Mouse (Mus musculus): Measurements from ENCODE around the gene 1110008L16Rik. TPM values are rescaled to one million over a fixed set of nuclear protein-coding genes. Genes with fewer than 3 reads are reported as not detected.
A peak's percentile ranks its signal among the peaks of the same experiment; 100 is the strongest.
"Not testable (repeated sequence)": the region's sequence is repeated elsewhere in the genome, so short reads cannot be mapped to it uniquely, and the experiment has no call there.

Gene 1110008L16Rik
- total RNA-seq (2021), result 1 to 10 TPM; 7.2 to 9.8 TPM
- long read RNA-seq, experiment 1, transcript 1110008L16Rik-201 (7 exons, 3,122 nt), result major isoform, 8 of 12 reads
- long read RNA-seq, experiment 1, partial matches to known transcripts, result 2 of 12 reads
- long read RNA-seq, experiment 1, other reads (novel, unspliced or antisense), result 2 of 12 reads
- long read RNA-seq, experiment 2, transcript 1110008L16Rik-201 (7 exons, 3,122 nt), result major isoform, 15 of 17 reads
- long read RNA-seq, experiment 2, partial matches to known transcripts, result 1 of 17 reads
- long read RNA-seq, experiment 2, other reads (novel, unspliced or antisense), result 1 of 17 reads

DNA sequence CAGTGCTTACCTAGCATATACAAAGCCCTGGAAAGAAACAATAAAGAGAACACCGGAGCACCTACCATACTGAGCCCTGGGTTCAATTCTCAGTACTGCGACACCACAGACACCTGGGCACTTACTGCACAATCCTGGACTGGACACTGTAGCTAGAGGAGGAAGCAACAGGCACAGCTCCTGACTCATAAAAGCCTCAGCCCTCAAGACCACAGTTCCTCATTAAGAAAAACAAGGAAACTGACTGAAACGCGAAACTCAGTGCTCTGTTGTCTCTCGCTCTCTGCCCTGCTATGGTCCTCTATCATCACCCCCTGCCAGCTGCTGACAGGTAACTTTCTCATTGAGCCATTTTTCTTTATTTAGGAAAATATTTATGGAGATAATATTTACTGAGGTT is at the start of gene 1110008L16Rik:
TSS of gene 1110008L16Rik (plus strand) at position 242 of the 400 bp plus-strand sequence.
- DNase-seq (ENCODE audit: low spot score in 2 of 2), result no peak

DNA sequence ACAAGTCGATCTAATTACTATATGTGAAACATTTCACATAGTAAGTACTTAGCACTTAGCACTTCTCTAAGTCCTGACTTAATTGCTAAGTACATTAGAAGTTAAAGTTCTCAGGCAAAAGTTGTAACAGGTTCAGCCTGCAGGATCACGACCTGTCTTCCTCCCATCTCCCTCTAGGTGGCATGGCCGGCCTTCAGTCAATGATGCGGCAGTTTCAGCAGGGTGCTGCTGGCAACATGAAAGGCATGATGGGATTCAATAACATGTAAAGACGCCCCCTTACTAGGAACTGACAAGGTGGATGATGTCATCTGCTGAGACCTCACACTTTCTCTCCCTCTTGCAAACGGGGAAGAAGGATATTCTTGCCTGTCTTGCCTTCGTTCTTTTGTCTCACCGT is 37.4 kb upstream of the 1110008L16Rik start:
- not testable (repeated sequence) for DNase-seq (ENCODE audit: low spot score in 2 of 2)

DNA sequence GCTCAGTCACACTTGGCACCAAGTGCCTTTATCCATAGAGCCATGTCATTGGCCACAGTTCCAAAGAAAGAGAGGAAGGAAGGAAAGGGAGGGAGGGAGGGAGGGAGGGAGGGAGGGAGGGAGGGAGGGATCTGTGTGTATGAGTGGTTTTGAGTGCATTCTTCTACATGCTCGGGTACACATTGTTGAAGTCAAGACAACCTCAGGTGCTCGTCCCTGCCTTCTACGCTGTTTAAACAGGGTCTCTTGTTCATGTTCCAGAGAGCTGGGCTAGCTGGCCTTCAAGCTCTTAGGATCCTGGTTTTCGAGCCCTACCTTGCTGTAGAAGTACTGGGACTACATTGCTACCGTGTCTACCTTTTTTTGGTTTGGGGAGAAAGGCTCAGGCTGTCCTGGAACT is 36.0 kb upstream of the 1110008L16Rik start:
- DNase-seq (ENCODE audit: low spot score in 2 of 2), result not testable (repeated sequence)

DNA sequence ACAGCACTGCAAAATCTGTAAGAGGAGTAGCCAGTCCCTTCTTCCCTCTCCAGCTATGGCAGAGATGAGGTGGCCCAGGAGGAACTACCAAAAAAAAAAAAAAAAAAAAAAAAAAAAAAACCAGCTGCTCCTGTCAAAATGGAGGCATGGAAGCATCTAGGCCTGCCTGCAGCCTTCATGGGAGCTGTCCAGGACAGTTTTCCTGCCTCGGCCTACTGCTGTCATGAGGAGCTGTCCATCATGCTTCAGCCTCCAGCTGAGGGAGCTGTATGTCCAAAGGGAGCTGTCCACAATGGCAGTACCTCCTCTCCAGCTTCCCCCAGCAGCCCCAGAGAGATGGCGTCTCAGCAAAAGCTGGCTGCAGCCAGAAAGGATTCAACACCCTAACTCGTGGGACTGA is 27.1 kb upstream of the 1110008L16Rik start:
- DNase-seq (ENCODE audit: low spot score in 2 of 2), result no peak

DNA sequence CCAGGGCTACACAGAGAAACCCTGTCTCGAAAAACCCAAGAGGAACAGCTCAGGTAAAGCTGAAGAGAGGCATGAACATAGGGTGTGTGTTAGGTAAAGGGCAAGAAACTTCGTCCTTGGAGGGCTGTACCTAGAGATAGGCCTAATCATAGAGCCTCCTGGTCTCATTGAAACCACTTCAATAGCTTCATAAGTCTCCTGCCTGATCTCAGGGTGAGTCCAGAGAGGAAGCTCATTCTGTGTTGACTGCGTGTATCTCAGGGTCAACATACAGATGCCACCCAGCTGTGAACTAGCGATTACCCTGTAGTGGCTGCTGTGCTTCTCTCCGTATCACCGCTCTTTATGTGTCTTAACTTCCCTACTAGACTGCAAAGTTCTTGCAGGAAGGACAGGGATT is 21.8 kb upstream of the 1110008L16Rik start:
- DNase-seq (ENCODE audit: low spot score in 2 of 2), result not testable (repeated sequence)

DNA sequence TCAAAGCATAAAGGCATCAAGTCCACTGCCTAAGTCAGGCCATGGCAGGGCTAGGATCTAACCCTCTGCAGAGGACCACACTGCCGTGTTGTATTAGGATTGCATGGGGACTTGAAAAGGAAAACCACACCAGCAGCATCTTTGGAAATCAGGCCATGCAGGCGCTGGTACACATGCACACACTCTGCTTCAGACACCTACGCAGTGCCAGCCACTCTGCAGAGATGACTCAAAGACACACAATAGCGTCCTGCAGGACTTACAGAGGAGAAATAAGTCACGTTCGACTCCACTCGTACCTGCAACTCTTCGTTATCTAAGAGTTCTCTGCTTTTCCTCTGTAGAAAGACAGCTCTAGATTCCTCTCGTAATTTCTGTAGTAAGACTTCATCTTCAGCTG is 1.3 kb upstream of the 1110008L16Rik start:
- no peak for DNase-seq (ENCODE audit: low spot score in 2 of 2)

DNA sequence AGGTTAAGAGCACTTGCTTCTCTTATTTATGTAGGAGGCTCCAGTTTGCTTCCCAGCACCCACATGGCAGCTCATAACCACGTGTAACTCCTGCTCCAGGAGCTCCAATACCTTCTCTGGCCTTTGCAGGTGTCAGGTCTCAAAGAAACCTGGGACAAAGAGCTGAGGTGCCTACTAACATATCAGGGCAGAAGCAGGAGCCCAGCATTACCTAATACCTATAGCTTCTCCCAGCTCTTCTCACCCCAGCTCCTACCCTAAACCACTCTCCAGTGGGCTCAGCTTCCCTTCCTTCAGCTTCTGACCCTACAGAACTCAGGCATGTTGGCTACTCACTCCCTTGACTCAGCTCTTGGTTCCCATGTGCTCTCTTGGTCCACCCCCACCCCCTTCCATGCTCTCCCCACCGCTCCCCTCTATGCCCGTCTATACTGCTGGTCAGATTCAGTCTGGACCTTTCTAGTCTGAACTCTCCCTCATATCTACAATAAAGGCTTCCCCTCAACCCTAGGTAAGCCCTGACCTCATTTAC is 1.5 kb downstream of the 1110008L16Rik start:
- DNase-seq (ENCODE audit: low spot score in 2 of 2), result no peak

DNA sequence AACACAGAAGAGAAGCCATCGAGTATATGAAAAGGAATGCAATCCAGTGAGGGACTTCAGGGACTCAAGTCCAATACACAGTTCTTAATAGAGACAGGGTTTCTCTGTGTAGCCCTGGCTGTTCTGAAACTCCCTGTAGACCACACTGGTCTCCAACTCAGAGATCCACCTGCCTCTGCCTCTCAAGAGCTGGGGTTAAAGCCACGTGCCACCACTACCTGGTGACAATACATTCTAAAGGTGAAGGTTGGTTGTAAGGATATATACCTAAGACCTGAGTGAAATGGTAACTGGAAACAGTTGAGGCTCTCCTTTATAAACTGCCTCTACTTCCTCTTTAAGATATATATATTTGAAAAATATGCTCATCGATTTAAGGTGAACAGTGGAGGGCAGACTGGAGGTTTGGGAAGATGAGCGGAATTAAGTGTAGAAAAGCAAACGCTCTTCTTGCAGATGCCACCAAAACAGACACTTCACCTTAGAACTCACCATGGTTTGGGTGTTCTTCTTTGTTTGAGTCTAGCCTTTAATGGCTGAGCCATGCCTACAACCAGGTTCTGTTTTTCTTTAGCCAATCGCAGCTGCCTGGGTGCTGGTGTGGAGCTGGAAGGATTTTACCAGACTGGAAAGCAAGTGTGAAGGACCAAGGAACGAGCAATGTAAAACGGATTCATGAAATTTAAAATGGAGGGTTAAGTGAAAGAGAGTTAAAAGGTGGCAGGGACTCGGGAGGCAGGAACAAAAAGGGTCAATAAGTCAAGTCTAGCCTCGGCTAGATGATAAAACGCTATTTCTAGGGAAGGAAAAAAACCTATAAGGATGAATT is 2.3 kb downstream of the 1110008L16Rik start:
- DNase-seq (ENCODE audit: low spot score in 2 of 2), result no peak

DNA sequence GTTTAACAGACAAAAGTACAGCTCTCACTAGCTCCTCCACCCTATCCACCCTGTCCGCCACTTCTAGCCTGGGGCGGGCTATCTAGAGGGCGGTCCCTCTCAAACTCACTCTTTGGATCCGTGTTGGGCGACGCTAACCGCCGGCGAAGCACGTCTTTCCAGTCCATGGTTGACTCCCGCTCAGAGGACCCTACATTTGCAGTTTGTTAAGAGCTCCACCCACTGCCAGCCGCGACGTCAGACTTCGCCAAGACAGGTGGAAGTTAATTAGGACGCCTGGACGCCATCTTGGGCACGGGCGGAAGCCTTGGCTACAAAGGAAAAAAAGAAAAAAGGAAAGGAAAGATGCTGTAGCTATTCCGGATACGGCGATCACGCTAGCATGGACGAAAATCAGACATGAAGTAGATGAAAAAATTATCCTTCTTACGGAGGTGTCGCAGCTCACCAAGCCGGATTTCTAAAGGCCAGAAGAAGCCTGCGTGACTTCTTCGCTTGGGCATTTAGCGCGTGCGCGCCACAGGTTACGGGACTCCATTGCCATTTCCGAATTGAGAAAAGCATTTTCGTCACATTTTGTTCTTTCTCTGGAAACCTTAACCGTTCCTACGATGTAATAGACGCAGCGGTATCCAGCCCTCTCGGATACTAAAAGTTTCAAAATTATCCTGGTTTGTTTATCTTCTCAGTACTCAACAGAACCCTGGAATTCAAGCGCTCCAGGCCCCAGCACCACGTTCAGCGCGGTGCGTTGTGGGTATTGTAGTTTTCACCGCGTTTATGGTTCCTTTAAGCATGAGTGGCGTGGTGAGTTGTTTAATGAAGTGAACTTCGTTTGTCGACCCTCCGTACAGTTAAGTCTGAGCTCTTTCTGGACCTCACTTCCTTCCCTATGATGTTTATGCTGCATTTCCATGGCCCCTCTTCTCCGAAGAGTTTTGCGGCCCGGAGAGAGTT is 3.4 kb downstream of the 1110008L16Rik start, which contains the start of gene Ppp2r3c:
TSS of gene Ppp2r3c (minus strand) at position 514 of the 957 bp plus-strand sequence.
- peak; percentile 62 to 89 for DNase-seq (ENCODE audit: low spot score in 2 of 2)

DNA sequence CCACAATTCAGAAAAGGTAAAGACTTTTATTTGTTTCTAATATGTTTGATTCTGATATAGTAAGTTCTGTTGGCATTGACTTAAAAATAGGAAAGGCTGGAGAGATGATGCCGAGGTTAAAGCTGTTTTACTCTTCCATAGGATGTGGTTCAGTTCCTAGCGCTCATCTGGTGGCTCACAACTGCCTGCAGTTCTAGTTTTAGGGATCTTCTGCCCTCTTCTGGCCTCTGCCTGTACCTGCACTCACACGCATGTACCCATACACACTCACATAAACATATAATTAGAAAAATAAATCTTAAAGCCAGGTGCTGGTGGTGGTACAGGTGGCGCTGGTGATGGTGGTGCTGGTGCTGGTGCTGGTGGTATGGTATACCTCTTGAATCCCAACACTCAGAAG is 7.0 kb downstream of the 1110008L16Rik start:
- no peak for DNase-seq (ENCODE audit: low spot score in 2 of 2)

DNA sequence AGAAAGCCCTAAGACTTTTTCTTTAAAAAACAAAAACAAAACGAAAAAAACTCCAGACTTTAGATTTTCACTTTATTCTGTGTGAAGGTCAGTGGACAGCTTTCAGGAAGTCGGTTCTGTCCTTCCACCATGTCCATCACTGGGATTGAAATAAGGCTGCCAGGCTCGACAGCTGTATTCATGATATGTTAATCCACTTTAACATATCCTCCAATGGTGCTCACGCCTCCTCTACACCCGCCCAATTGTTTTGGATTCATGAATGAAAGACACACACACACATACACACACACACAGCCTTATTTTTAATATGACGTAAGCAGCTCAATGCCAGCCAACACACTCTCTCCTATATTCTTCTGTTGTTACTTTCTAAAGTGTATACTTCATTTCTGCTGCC is 8.2 kb downstream of the 1110008L16Rik start:
- DNase-seq (ENCODE audit: low spot score in 2 of 2), result no peak

DNA sequence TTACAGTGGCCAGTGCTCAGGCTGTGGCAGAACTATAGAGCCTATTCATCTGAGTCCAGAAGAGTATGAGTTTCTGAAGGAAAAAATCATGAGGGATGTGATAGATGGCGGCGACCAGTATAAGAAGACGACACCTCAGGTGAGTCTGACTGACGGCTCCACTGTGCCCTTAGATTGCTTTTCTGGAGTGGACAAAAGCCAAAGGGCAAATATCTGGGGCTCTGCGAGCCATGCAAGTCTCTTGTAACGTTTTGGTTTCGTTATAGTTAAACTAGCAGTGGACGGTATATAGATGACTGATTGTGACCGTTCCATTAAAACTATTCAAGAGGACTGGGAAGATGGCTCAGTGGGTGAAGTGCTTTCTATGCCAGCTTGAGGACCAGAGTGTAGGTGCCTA is 9.4 kb downstream of the 1110008L16Rik start:
- DNase-seq (ENCODE audit: low spot score in 2 of 2), result no peak

DNA sequence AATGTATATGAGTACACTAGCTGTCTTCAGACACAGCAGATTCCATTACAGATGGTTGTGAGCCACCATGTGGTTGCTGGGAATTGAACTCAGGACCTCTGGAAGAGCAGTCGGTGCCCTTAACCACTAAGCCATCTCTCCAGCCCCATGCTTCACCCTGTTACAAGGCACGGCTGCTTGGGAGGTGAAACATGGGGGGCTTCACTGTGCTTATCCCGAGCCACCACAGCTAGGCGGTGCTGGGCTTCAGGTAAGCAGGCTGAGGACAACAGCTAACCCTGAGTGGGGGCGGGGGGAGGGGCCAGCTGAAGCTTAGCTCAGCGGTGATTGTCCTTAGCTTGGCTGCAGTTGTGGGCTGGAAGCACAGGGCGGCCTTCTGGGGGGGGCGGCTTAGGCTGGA is 10.1 kb downstream of the 1110008L16Rik start:
- DNase-seq (ENCODE audit: low spot score in 2 of 2), result no peak

DNA sequence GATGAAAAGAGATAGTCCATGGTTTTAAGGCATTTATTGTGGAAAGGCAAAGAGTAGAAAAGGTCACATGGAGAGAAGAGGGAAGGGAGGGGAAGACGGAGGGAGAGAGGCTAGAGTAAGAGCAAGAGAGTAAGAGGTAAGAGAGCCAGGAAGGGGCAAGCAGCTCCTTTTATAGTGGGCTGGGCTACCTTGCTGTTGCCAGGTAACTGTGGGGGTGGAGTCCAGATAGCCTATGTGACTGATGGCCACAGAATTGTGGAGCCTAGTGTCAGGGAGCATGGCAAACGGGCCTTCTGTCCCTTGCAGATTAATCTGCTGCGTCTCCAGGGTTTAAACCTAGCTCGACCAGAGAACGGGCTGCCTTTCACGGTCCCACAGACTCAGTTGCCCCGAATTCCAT is 12.5 kb downstream of the 1110008L16Rik start:
- no peak for DNase-seq (ENCODE audit: low spot score in 2 of 2)

DNA sequence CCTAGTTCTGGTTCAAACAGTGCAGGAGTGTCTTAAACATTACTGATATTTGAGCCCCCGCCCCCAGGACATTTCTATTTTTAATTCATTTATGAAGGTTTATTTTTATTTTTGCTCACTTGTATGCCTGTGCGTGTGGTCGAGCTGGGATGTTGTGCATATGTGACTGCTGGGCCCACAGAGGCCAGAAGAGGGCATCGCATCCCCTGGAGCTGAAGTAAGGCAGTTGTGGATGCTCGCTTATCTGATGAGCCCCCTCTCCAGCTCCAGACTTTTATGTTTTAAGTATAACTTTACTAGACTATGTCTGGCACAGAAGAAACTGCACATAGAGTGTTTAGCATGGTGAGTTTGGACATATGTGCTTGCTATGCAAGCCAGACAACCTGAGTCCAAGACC is 14.5 kb downstream of the 1110008L16Rik start:
- DNase-seq (ENCODE audit: low spot score in 2 of 2), result no peak

DNA sequence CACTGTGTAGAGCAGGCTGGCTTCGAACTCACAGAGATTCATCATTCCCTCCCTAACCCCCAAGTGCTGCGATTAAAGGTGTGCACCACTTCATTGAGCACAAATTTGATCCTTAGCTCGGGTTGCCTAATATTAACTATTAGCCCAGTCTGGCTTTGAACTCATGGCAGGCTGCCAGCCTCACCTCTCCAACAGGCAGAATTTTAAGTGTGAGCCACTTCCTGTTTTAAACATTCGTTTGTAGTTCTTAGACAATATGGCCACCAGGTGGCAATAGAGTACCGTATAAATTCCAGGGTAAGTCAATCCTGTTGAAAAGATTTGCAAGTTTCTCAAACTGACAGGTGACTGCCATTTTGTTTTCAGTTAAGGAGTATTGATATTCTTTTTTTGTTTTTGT is 15.8 kb downstream of the 1110008L16Rik start:
- peak; percentile 41 to 68 for DNase-seq (ENCODE audit: low spot score in 2 of 2)

DNA sequence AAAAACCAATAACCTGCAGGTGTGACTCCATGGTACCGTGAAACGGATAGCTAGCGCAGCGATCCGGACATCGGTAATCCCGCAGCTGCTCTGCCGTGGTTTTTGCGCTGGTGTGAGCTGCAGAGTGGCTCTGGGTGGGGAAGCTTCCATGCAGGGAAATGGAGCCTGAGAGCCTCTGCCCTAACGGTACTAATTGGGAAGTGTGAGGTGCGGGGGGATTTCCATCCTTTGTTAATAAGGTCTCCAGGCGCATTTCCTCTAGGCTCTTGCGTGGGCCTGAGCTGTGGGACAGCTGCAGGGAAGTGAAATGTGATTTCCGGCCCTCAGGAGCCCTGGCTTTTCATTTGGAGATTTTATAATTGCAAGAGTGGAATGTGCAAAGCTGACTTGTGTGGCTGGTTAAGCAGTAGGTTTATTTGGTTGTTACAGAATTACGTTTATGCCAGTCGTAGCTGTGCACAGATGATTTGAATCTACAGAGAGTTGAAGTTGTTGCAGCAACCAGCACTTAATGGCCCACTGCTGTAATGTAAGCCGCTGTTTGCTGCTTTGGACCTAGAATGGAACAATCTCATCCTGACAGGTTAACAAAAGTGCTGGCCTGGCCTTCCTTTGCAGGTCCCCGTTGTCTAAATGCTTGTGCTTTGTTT is 22.4 kb downstream of the 1110008L16Rik start:
- no peak for DNase-seq (ENCODE audit: low spot score in 2 of 2)

DNA sequence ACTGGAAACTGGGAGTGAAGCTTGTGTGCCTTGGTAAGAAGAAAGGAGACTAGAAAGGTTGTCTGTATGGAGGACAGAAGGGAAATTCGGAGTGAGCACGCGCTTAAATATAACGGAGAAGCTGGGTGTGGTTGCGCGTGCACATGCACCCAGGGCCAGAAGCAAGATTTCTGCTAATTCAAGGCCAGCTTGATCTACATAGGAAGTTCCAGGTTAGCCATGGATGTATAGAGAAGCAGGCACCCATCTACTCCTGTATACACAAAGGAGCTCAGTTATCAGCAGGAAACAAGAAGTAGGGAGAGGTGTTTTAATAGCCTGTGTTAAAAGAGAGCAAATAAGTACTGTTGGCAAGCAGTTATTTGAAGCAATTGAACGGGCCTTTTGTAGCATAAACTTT is 26.3 kb downstream of the 1110008L16Rik start:
- DNase-seq (ENCODE audit: low spot score in 2 of 2), result no peak

DNA sequence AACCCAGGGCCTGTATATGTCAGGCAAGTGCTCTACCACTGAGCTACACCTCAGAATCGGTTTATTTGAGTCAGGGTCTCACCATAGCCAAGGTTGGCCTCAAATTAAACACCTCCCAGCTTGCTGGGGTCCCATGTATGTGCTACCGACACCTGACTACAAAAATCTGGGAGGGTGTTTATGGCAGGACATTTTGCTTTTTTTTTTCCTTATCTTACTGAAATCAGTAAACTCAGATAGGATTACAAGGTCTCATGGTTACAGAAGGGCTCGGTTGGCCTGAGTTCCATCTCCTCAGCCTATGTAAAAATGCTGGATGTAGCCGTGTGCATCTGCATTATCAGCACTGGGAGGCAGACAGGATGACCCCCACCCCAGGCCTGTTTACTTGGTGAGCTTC is 29.4 kb downstream of the 1110008L16Rik start:
- DNase-seq (ENCODE audit: low spot score in 2 of 2), result no peak

DNA sequence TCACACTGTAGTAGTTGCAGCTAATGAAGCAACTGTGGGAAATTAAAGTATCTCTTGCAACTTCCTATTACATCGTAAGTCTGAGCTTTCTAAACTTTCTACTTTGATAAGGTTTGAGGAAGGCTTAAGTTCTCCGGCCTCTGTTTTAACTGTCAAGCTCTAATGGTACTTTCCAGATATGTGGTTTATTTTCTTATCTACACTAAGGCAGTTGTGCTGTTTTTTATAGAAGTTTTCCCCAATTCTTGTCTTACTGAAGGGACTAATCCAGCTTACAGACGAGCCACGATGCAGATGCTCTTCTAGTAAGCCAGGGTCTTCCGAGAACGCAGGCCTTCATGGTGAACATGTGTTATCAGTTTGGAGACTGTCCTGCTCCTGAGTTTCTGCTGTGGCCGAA is 30.0 kb downstream of the 1110008L16Rik start:
- no peak for DNase-seq (ENCODE audit: low spot score in 2 of 2)

All from gastrocnemius, postnatal 4 days (tissue).